Mouse (Mus musculus): Measurements from ENCODE around the gene Garem2. TPM values are rescaled to one million over a fixed set of nuclear protein-coding genes. Genes with fewer than 3 reads are reported as not detected.

The Garem2 gene
- polyA plus RNA-seq, 1 experiment = not detected

DNA sequence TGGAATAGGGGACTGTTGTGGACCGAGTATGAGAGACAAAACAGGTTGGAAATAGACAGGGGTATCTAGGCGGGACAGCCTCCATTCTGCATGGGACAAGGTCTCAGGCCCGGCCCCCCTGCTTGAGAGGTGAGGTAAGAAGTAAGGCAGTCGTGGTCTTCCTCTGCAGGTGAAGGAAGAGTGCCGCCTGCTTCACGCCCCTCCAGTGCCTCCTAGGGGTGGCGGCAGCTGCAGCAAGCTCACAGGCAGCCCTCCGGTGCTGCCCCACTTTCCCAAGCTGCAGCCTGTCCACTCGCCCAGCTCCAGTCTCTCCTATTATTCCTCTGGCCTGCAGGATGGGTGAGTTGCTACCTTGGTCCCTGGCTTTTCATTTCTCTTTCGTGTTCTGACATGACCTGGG, 10.8 kb downstream of the Garem2 start:
- H3K27me3 ChIP-seq (ENCODE audit: control insufficient read depth) = peaks cover 54% of the 10 kb centered on the region
- no peak overlapping the region for H3K4me3 ChIP-seq (replicated peaks)
- H3K9me3 ChIP-seq (ENCODE audit: control insufficient read depth, low read length) = no peaks in the 10 kb centered on the region; the same call in 1 of the 2 replicates
- no peak for TF ChIP-seq GATA1 (IDR thresholded peaks at IDR 0.05; ENCODE audit: low read length)
- no peak for TF ChIP-seq TAL1 (IDR thresholded peaks at IDR 0.05; ENCODE audit: low read length)
- peaks cover 8% of the 10 kb centered on the region for H3K4me1 ChIP-seq (ENCODE audit: control insufficient read depth)
- H3K36me3 ChIP-seq (ENCODE audit: control insufficient read depth) = peaks cover 38% of the 10 kb centered on the region

DNA sequence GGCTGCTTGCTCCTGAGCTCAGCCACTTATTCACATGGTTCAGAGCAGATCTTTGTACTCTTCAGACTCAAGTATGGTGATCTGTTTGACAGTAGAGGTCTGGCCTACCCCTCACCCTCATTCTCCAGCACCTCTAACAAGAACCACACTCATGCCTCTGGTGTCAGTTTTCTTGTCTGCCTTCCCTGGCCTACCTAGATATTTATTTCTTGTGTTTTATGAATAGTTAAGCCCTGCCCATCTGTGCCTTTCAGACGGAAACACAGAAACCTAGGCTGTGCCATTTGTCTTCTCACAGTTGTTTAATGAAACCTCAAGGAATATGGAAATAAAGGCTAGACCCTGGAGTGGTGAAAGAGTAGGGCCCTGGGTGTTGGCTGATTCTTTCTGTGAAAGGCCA, 13.1 kb downstream of the Garem2 start:
- Histone ChIP-seq H3K4me3 (replicated peaks) (no peak overlapping the region), H3K27me3 (ENCODE audit: control insufficient read depth) (peaks cover 31% of the 10 kb centered on the region), H3K4me1 (ENCODE audit: control insufficient read depth) (peaks cover 8% of the 10 kb centered on the region), H3K9me3 (ENCODE audit: control insufficient read depth, low read length) (no peaks in the 10 kb centered on the region; the same call in 1 of the 2 replicates), H3K36me3 (ENCODE audit: control insufficient read depth) (peaks cover 61% of the 10 kb centered on the region)
- no peak for TF ChIP-seq GATA1 (IDR thresholded peaks at IDR 0.05; ENCODE audit: low read length)
- no peak for TF ChIP-seq TAL1 (IDR thresholded peaks at IDR 0.05; ENCODE audit: low read length)

- no peak for TF ChIP-seq TAL1 (IDR thresholded peaks at IDR 0.05; ENCODE audit: low read length)
- no peak for TF ChIP-seq GATA1 (IDR thresholded peaks at IDR 0.05; ENCODE audit: low read length)
- Histone ChIP-seq H3K36me3 (ENCODE audit: control insufficient read depth) (peaks cover 73% of the 10 kb centered on the region), H3K9me3 (ENCODE audit: control insufficient read depth, low read length) (no peaks in the 10 kb centered on the region; the same call in 1 of the 2 replicates), H3K4me1 (ENCODE audit: control insufficient read depth) (peaks cover 5% of the 10 kb centered on the region), H3K27me3 (ENCODE audit: control insufficient read depth) (peaks cover 19% of the 10 kb centered on the region), H3K4me3 (replicated peaks) (no peak overlapping the region)
Observed at GRCm38 (mm10) chr5:30119163-30119562, 14.2 kb downstream of the Garem2 start.

DNA sequence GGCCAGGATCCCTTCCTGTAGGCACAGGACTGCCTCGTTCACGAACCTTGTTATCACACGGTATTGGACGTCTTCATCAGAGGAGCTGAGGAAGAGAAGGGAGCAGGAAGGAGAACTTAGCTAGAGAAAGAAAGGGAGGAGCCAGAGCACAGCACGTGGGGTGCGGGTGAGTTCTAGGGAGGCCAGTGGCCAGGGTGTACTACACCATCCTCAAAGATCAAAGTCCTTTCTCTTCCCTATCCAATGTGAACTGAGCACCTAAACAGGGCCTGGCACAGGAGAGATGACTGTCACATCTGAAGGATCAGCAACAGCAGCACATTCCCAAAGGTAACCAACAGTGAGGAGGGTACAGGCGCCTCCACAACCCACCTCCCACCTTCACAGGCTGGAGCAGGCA, 15.1 kb downstream of the Garem2 start:
- Histone ChIP-seq H3K4me3 (replicated peaks) (no peak overlapping the region), H3K36me3 (ENCODE audit: control insufficient read depth) (peaks cover 82% of the 10 kb centered on the region), H3K9me3 (ENCODE audit: control insufficient read depth, low read length) (no peaks in the 10 kb centered on the region), H3K4me1 (ENCODE audit: control insufficient read depth) (no peaks in the 10 kb centered on the region), H3K27me3 (ENCODE audit: control insufficient read depth) (peaks cover 10% of the 10 kb centered on the region)
- TF ChIP-seq TAL1 (IDR thresholded peaks at IDR 0.05; ENCODE audit: low read length) (no peak), GATA1 (IDR thresholded peaks at IDR 0.05; ENCODE audit: low read length) (no peak)

GRCm38 (mm10) chr5:30122481-30122880, 17.5 kb downstream of the Garem2 start:
- Histone ChIP-seq H3K9me3 (ENCODE audit: control insufficient read depth, low read length) (no peaks in the 10 kb centered on the region), H3K36me3 (ENCODE audit: control insufficient read depth) (peaks cover 99% of the 10 kb centered on the region)
- no peak for TF ChIP-seq GATA1 (IDR thresholded peaks at IDR 0.05; ENCODE audit: low read length)
- TF ChIP-seq TAL1 (IDR thresholded peaks at IDR 0.05; ENCODE audit: low read length) = no peak

GRCm38 (mm10) chr5:30125587-30125986, 20.6 kb downstream of the Garem2 start:
- no peak overlapping the region for H3K4me3 ChIP-seq (replicated peaks)
- no peaks in the 10 kb centered on the region for H3K4me1 ChIP-seq (ENCODE audit: control insufficient read depth)
- H3K36me3 ChIP-seq (ENCODE audit: control insufficient read depth) = peaks cover 99% of the 10 kb centered on the region
- H3K9me3 ChIP-seq (ENCODE audit: control insufficient read depth, low read length) = no peaks in the 10 kb centered on the region
- TF ChIP-seq TAL1 (IDR thresholded peaks at IDR 0.05; ENCODE audit: low read length) = no peak
- TF ChIP-seq GATA1 (IDR thresholded peaks at IDR 0.05; ENCODE audit: low read length) = no peak
- no peaks in the 10 kb centered on the region for H3K27me3 ChIP-seq (ENCODE audit: control insufficient read depth)

More at GRCm38 (mm10) chr5:30122481-30122880, 17.5 kb downstream of the Garem2 start:
- H3K27me3 ChIP-seq (ENCODE audit: control insufficient read depth) = no peaks in the 10 kb centered on the region
- no peak overlapping the region for H3K4me3 ChIP-seq (replicated peaks)
- no peaks in the 10 kb centered on the region for H3K4me1 ChIP-seq (ENCODE audit: control insufficient read depth)

GRCm38 (mm10) chr5:30126756-30127155, 21.8 kb downstream of the Garem2 start:
- TF ChIP-seq TAL1 (IDR thresholded peaks at IDR 0.05; ENCODE audit: low read length) (no peak), GATA1 (IDR thresholded peaks at IDR 0.05; ENCODE audit: low read length) (no peak)
- Histone ChIP-seq H3K27me3 (ENCODE audit: control insufficient read depth) (no peaks in the 10 kb centered on the region), H3K36me3 (ENCODE audit: control insufficient read depth) (peaks cover 95% of the 10 kb centered on the region), H3K4me1 (ENCODE audit: control insufficient read depth) (no peaks in the 10 kb centered on the region), H3K9me3 (ENCODE audit: control insufficient read depth, low read length) (no peaks in the 10 kb centered on the region), H3K4me3 (replicated peaks) (no peak overlapping the region)

DNA sequence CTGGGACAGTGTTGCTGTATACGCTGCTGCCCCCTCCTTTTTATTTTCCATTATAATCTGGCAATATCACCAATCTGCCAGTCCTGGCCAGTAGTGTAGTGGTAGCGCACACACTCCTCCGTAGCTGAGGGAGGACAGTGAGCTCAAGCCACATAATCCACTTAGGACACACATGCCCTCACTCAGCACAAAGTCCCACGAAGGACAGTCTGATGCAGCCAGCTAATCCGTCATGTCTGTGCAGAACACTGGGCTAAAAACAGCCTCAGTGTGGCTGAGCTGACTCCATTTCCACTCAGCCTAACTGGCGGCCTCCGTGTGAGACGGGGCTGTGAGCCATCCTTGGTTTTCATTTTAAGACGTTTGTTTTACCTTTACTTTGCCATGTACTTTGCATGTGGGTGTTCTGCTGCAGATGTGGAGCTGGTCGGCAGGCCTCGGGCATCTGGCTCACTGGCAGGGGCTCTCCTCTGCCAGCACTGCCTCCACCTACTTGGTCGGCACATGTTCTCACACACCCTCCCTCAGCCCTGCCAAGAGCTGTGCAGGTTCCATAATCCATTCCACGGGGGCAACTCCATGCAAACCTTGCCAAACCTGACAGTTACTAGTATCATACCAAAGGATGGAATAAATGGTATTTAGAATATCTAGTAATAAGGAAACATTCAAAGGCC, 23.1 kb downstream of the Garem2 start:
- peaks cover 95% of the 10 kb centered on the region for H3K36me3 ChIP-seq (ENCODE audit: control insufficient read depth)

DNA sequence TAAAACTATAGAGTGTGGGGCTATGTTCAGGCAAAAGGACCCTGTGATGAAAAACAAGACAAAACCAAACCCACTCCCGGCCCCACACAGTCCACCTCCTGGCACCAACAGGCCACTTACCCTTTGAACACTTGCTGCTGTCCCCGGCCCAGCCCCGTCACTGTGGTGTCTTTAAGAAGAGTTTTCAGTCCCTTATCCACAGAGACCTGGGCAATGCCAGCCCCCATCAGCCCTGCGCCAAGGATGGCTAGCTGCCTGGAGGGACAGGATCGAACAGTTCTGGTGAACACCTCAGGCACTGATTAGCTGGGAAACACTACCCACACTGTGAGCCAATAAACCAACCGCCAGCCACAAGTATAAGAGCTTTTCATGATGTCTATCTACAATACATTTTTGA, 23.7 kb downstream of the Garem2 start:
- Histone ChIP-seq H3K36me3 (ENCODE audit: control insufficient read depth) (peaks cover 95% of the 10 kb centered on the region), H3K9me3 (ENCODE audit: control insufficient read depth, low read length) (no peaks in the 10 kb centered on the region), H3K4me3 (replicated peaks) (no peak overlapping the region), H3K4me1 (ENCODE audit: control insufficient read depth) (no peaks in the 10 kb centered on the region), H3K27me3 (ENCODE audit: control insufficient read depth) (no peaks in the 10 kb centered on the region)
- no peak for TF ChIP-seq TAL1 (IDR thresholded peaks at IDR 0.05; ENCODE audit: low read length)
- TF ChIP-seq GATA1 (IDR thresholded peaks at IDR 0.05; ENCODE audit: low read length) = no peak

More for the DNA sequence above, 23.1 kb downstream of the Garem2 start:
- H3K27me3 ChIP-seq (ENCODE audit: control insufficient read depth) = no peaks in the 10 kb centered on the region
- TF ChIP-seq GATA1 (IDR thresholded peaks at IDR 0.05; ENCODE audit: low read length) = no peak
- H3K4me3 ChIP-seq (replicated peaks) = no peak overlapping the region
- H3K9me3 ChIP-seq (ENCODE audit: control insufficient read depth, low read length) = no peaks in the 10 kb centered on the region
- H3K4me1 ChIP-seq (ENCODE audit: control insufficient read depth) = no peaks in the 10 kb centered on the region

- Histone ChIP-seq H3K36me3 (ENCODE audit: control insufficient read depth) (peaks cover 95% of the 10 kb centered on the region), H3K9me3 (ENCODE audit: control insufficient read depth, low read length) (no peaks in the 10 kb centered on the region), H3K4me1 (ENCODE audit: control insufficient read depth) (no peaks in the 10 kb centered on the region), H3K4me3 (replicated peaks) (no peak overlapping the region), H3K27me3 (ENCODE audit: control insufficient read depth) (no peaks in the 10 kb centered on the region)
- TF ChIP-seq TAL1 (IDR thresholded peaks at IDR 0.05; ENCODE audit: low read length) (no peak), GATA1 (IDR thresholded peaks at IDR 0.05; ENCODE audit: low read length) (no peak)
Observed at GRCm38 (mm10) chr5:30131246-30131645, 26.3 kb downstream of the Garem2 start.
